Mouse (Mus musculus): Measurements from ENCODE around the gene Kpna2. TPM values are rescaled to one million over a fixed set of nuclear protein-coding genes. Genes with fewer than 3 reads are reported as not detected.
A peak's percentile ranks its signal among the peaks of the same experiment; 100 is the strongest.
"Not testable (repeated sequence)": the region's sequence is repeated elsewhere in the genome, so short reads cannot be mapped to it uniquely, and the experiment has no call there.

Kpna2 gene
- total RNA-seq, 2 experiments from 2014 or later, result 21.9 to 26.6 TPM

- no peak for DNase-seq (ENCODE audit: low spot score in 2 of 2)
Observed at GRCm38 (mm10) chr11:106987384-106987783, 12.0 kb downstream of the Kpna2 start.

DNA sequence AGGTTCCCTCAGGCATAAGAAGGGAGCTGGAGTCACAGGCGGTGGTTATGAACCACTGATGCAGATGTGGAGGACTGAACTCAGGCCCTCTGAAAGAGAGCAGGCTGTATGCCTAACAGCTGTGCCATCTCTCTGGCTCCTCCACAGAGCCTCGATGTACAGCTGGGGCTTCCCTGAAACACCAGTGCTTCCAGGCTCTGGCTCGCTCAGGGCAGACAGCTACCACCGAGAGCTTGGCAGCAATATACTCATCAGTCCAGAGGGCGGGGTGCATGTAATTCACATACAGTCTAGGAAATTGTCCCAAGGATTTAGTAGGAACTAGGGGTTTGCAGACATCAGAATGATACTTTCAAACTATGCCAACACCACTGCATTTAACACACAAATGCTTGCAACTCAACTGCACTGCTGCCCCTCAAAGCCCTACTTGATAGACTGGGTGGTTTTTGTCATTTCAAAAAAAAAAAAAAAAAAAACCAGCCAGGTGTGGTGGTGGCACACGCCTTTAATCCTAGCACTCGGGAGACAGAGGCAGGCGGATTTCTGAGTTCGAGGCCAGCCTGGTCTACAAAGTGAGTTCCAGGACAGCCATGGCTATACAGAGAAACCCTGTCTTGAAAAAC lies 13.2 kb downstream of the Kpna2 start:
- not testable (repeated sequence) for DNase-seq (ENCODE audit: low spot score in 2 of 2)

DNA sequence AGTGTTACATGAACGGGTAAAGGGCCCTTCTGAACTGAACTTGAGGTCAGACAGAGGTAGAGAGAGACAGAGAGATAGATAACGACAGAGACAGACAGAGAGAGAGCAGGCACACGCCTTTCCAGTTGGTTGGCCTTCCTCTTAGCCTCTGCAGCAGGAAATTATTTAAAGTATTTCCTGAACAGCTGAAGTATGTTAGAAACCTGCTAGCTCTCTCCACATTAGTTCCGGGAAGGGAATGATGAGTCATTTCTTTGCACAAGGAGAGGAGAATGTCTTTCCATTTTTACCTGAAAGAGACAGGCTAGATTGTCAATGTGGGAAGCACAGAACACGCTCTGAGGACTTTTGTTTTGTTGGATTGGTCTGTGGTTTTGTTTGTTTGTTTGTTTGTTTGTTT lies 17.0 kb downstream of the Kpna2 start:
- DNase-seq (ENCODE audit: low spot score in 2 of 2), result no peak

- DNase-seq (ENCODE audit: low spot score in 2 of 2), result no peak
Observed at GRCm38 (mm10) chr11:106981787-106982186, 17.6 kb downstream of the Kpna2 start.

- peak; percentile 46 to 60 for DNase-seq (ENCODE audit: low spot score in 2 of 2)
Observed at GRCm38 (mm10) chr11:106980455-106980854, 18.9 kb downstream of the Kpna2 start.

GRCm38 (mm10) chr11:106976194-106976593 lies 23.1 kb downstream of the Kpna2 start:
- DNase-seq (ENCODE audit: low spot score in 2 of 2), result no peak

DNA sequence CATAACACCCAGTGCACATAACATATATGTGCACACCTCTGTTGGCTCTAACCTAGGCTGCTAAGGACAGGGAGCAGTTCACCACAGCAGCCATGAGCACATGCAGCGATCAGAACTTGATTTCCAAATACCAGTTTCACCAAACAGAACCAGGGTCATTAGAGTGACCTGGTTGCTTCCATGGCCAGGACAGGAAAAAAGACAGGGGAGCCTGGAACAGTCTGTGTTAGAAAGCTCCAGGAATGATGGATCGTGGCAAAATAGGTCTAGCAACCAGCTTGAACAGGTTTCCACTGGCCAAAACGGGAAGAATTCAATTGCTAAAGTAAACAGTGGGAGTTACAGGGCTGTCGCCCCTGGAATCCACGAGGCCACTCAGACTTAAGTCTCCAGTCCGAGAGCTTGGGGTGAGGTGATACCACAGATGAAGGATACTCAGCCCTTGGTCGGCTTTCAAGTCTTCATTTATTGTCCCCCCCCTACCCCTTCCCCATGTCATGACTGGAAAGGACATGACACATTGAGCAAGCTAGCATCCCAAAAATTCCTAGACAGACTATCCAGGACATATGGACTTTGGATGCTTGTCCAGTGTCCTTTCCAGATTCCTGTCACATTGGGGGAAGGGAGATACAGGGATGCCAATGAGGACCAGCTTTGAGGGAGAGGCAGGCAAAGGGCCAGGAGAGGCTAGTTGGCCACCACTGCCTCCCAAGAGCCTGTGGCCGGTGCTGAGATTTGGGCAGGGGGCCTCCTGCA lies 23.7 kb downstream of the Kpna2 start:
- no peak for DNase-seq (ENCODE audit: low spot score in 2 of 2)

DNA sequence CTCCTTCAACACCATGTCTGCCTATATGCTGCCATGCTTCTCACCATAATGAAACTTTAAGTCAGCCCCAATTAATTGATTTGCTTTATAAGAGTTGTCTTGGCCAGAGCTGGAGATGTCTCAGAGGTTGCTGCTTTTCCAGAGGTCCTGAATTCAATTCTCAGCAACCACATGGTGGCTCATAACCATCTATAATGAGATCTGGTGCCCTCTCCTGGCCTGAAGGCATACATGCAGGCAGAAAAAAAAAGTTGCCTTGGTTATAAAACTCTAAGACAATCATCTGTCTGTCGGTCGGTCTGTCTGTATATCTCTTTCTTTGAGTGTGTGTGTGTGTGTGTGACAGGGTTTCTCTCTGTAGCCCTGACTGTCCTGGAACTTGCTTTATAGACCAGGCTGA lies 24.9 kb downstream of the Kpna2 start:
- no peak for DNase-seq (ENCODE audit: low spot score in 2 of 2)

DNA sequence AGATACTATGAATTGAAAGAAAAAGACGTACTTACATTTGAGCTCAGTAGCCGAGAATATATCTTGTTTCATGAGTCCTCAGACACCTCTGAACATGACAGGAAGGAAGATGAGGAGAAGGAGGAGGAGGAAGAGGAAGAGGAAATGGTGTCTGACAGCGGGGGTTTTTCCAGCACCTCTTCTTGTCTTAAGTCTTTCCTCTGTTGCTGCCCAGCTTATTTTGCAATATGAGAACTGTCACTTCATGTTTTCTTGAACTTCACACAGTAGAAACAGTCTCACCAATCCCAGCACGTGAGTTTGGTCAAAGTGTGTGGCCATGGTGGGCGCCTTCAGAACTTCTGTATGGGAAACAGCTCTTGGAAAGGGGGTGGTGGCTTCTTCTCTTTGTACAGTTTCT lies 26.3 kb downstream of the Kpna2 start:
- no peak for DNase-seq (ENCODE audit: low spot score in 2 of 2)

DNA sequence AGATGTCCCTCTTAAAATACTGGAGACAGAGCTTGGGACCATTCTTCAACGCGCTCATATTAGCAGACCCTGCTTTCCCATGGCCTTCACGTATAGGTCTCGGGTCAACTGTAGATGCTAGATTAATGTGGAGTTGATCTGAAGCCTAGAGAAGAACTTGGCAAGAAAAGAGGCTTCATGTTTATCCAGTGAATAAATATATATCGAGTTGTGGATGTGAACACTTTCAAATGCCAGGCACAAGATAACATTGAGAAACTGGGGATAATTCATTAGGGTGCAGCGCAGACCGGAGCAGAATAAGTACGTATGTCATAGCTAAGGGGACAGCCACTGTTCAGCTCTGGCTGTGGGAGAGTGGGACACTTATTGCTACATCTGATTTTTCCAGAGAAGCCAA lies 29.5 kb downstream of the Kpna2 start:
- DNase-seq (ENCODE audit: low spot score in 2 of 2), result no peak

DNA sequence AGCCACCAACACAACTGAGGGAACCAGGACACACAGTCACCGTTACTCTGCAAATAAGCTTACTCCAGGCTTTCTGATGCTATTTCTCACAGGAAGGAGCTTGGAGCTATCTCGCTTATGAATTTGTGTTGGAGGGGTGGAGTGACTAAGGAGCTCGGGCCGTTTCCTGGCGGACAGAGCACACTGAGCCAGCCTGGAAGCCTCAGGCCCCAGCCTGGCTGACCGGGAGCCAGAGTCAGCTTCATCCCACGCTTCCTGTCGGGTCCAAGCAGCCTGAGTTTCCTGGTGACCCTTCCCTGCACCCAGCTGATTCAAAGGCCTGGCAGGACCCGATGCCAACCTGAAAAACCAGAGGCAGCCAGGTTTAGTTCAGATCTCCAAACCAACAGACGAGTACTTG lies 31.7 kb downstream of the Kpna2 start:
- DNase-seq (ENCODE audit: low spot score in 2 of 2), result no peak

DNA sequence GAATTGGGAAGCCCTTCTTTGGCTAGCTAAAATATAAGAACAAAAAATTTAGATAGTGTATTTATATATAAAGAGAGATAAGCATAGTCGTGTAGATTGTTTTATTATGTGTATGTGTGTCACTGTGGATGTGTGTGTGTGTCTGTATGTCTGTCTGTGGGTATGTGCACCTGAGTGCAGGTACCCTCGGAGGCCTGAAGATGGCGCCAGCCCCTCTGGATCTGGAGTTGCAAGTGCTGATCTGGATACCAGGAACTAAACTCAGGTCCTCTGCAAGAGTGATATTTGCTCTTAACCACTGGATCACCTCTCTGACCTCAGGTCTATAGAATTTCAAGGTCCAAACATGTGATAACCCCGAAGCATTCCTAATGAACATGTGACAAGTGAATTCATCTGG lies 33.5 kb downstream of the Kpna2 start:
- DNase-seq (ENCODE audit: low spot score in 2 of 2), result no peak

GRCm38 (mm10) chr11:106962310-106962709 lies 37.0 kb downstream of the Kpna2 start:
- DNase-seq (ENCODE audit: low spot score in 2 of 2), result no peak

DNA sequence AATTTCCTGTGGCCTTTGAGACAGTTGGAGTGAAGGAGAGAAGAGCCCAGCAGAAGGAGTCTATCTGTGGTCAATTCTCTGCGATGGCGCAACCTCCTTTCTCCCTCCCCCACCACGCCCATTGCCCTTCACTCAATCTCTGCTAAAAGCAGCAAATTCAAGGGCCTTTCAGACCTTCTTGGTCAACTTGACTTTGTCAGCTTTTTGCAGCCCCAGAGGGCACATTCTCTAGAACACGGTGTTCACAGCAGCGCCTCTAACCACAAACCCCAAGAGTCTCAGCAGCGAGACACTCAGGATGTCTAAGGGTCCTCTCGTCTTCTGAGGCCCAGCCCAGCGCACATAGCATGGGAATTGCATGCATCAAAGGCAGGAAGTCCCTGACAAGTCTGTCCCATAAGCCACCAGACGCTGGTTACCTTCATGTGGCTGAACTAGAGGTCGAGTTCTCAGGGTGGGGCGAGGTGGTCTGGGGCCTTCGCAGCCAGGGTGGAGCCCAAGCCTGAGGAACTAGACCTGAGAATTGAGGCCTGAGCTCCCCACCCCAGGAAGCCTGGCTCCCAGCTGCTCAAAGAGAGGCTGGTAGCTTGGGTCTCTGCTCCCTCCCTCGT lies 37.8 kb downstream of the Kpna2 start:
- no peak for DNase-seq (ENCODE audit: low spot score in 2 of 2)

GRCm38 (mm10) chr11:106959121-106959520 lies 40.2 kb downstream of the Kpna2 start:
- no peak for DNase-seq (ENCODE audit: low spot score in 2 of 2)

GRCm38 (mm10) chr11:106958407-106959071 lies 40.8 kb downstream of the Kpna2 start:
- no peak for DNase-seq (ENCODE audit: low spot score in 2 of 2)

GRCm38 (mm10) chr11:106957271-106957980 lies 41.9 kb downstream of the Kpna2 start:
- no peak for DNase-seq (ENCODE audit: low spot score in 2 of 2)

- no peak for DNase-seq (ENCODE audit: low spot score in 2 of 2)
Observed at GRCm38 (mm10) chr11:106954566-106954965, 44.8 kb downstream of the Kpna2 start.

DNA sequence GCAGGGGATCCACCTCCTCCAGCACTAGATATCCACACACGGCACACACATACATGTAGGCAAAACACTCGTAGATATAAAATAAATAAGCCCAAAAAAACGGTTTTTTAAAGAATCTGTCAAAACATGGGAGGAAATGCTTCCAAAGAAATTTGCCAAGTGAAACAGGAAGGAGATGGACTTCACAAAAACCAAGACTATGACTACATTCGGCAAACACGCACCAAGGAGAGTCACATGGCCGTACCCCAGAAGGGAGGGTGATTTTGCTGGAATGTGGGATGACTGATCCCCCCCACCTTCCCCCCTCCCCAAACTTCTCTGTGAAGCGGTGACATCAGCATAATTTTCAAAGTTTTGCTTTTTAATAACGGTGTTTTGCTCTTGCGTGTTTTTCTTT lies 45.2 kb downstream of the Kpna2 start:
- DNase-seq (ENCODE audit: low spot score in 2 of 2), result no peak

Measured in left cerebral cortex, adult 18-20 months (tissue).